Mouse (Mus musculus): ENCODE measurements around the gene Lrrc36. TPM values are rescaled to one million over a fixed set of nuclear protein-coding genes. Genes with fewer than 3 reads are reported as not detected.

Gene Lrrc36
- total and polyA plus RNA-seq, 3 experiments, result 0.06 TPM; not detected in 2

- no peak overlapping the region for H3K27ac ChIP-seq (ENCODE audit: control insufficient read depth, low read depth, low read length)
- no peak overlapping the region for H3K9ac ChIP-seq (ENCODE audit: control insufficient read depth, low read depth, low read length, poor library complexity, severe bottlenecking)
- H3K4me3 ChIP-seq (ENCODE audit: control insufficient read depth in 1 of 2, insufficient read depth in 1 of 2, low read depth in 2 of 2, low read length in 2 of 2), result no peak overlapping the region
- no peak for DNase-seq (ENCODE audit: low read depth, low spot score)
- H3K4me1 ChIP-seq (ENCODE audit: control insufficient read depth in 1 of 2, insufficient read depth in 2 of 2, low read length in 2 of 2), result peaks cover 0 to 3% of the 10 kb centered on the region in 2 experiments; a peak in 1 of 4 replicates
- TF ChIP-seq CHD1 (IDR thresholded peaks at IDR 0.05; ENCODE audit: low read depth, low read length) (no peak), E2F4 (IDR thresholded peaks at IDR 0.05; ENCODE audit: borderline replicate concordance, low read depth, low read length) (no peak), MYB (IDR thresholded peaks at IDR 0.05; ENCODE audit: low read depth, low read length) (no peak), UBTF (IDR thresholded peaks at IDR 0.05; ENCODE audit: borderline replicate concordance, insufficient read depth, low read depth, low read length) (no peak), KAT2A (conservative IDR thresholded peaks at IDR 0.05; ENCODE audit: low read depth, low read length) (no peak), NRF1 (IDR thresholded peaks at IDR 0.05; ENCODE audit: insufficient read depth, low read depth, low read length, poor library complexity, severe bottlenecking) (no peak), CHD2 (IDR thresholded peaks at IDR 0.05; ENCODE audit: low read length) (no peak), GABPA (IDR thresholded peaks at IDR 0.05; ENCODE audit: low read depth, low read length) (no peak), EP300 (IDR thresholded peaks at IDR 0.05; ENCODE audit: low read depth in 1 of 2, low read length in 2 of 2) (no peak), RCOR1 (IDR thresholded peaks at IDR 0.05; ENCODE audit: low read depth, low read length) (no peak), POLR2AphosphoS5 (IDR thresholded peaks at IDR 0.05; ENCODE audit: borderline replicate concordance, low read depth, low read length) (no peak)
- no peaks in the 10 kb centered on the region for H3K79me2 ChIP-seq (ENCODE audit: control insufficient read depth, insufficient read depth, low read length, poor library complexity)
- H3K36me3 ChIP-seq (ENCODE audit: control insufficient read depth in 1 of 2, insufficient read depth in 2 of 2, low read length in 2 of 2), result no peaks in the 10 kb centered on the region
- no peaks in the 10 kb centered on the region for H3K9me3 ChIP-seq (replicated peaks; ENCODE audit: insufficient read depth, low read length)
- no peaks in the 10 kb centered on the region; a peak in 1 of 4 replicates for H3K27me3 ChIP-seq (ENCODE audit: control insufficient read depth in 1 of 2, insufficient read depth in 2 of 2, low read length in 2 of 2)
These were observed 52.9 kb downstream of the Lrrc36 start for GRCm38 (mm10) chr8:105466246-105466645.

- no peak for TF ChIP-seq GATA1 (IDR thresholded peaks at IDR 0.05; ENCODE audit: low read depth, low read length)
- no peak for TF ChIP-seq POLR2A (IDR thresholded peaks at IDR 0.05; ENCODE audit: control insufficient read depth in 1 of 2, insufficient read depth in 1 of 2, low read depth in 1 of 2, low read length in 2 of 2, poor library complexity in 1 of 2)
- no peak for TF ChIP-seq USF2 (IDR thresholded peaks at IDR 0.05; ENCODE audit: borderline replicate concordance in 1 of 2, insufficient read depth in 1 of 2, low read depth in 1 of 2, low read length in 2 of 2)
- no peak for TF ChIP-seq ZKSCAN1 (IDR thresholded peaks at IDR 0.05; ENCODE audit: low read depth, low read length)
- no peak for TF ChIP-seq KAT2A (conservative IDR thresholded peaks at IDR 0.05; ENCODE audit: low read depth, low read length)
- no peak for TF ChIP-seq POLR2AphosphoS2 (IDR thresholded peaks at IDR 0.05; ENCODE audit: low read length)
- TF ChIP-seq EP300 (IDR thresholded peaks at IDR 0.05; ENCODE audit: low read depth in 1 of 2, low read length in 2 of 2), result no peak
- no peak for TF ChIP-seq CTCF (IDR thresholded peaks at IDR 0.05 in 2 of 3, conservative IDR thresholded peaks at IDR 0.05 in 1 of 3; ENCODE audit: control insufficient read depth in 1 of 3, insufficient read depth in 1 of 3, low read depth in 2 of 3, low read length in 3 of 3, poor library complexity in 1 of 3, severe bottlenecking in 1 of 3)
- TF ChIP-seq MYB (IDR thresholded peaks at IDR 0.05; ENCODE audit: low read depth, low read length), result no peak
- no peak for TF ChIP-seq MAX (IDR thresholded peaks at IDR 0.05; ENCODE audit: low read length)
- TF ChIP-seq ETS1 (IDR thresholded peaks at IDR 0.05; ENCODE audit: low read depth, low read length), result no peak
- no peak for TF ChIP-seq MAZ (IDR thresholded peaks at IDR 0.05; ENCODE audit: low read depth, low read length)
- no peak for TF ChIP-seq ZC3H11A (IDR thresholded peaks at IDR 0.05; ENCODE audit: low read depth, low read length)
- TF ChIP-seq POLR2AphosphoS5 (IDR thresholded peaks at IDR 0.05; ENCODE audit: borderline replicate concordance, low read depth, low read length), result no peak
- TF ChIP-seq RCOR1 (IDR thresholded peaks at IDR 0.05; ENCODE audit: low read depth, low read length), result no peak
- TF ChIP-seq JUND (IDR thresholded peaks at IDR 0.05; ENCODE audit: low read depth, low read length), result no peak
- no peak for TF ChIP-seq ZMIZ1 (IDR thresholded peaks at IDR 0.05; ENCODE audit: low read depth, low read length)
- TF ChIP-seq UBTF (IDR thresholded peaks at IDR 0.05; ENCODE audit: borderline replicate concordance, insufficient read depth, low read depth, low read length), result no peak
- no peak for TF ChIP-seq E2F4 (IDR thresholded peaks at IDR 0.05; ENCODE audit: borderline replicate concordance, low read depth, low read length)
- TF ChIP-seq USF1 (IDR thresholded peaks at IDR 0.05; ENCODE audit: low read depth, low read length), result no peak
- Histone ChIP-seq H3K27ac (ENCODE audit: control insufficient read depth, low read depth, low read length) (no peak overlapping the region), H3K9ac (ENCODE audit: control insufficient read depth, low read depth, low read length, poor library complexity, severe bottlenecking) (no peak overlapping the region), H3K79me2 (ENCODE audit: control insufficient read depth, insufficient read depth, low read length, poor library complexity) (no peaks in the 10 kb centered on the region), H3K27me3 (ENCODE audit: control insufficient read depth in 1 of 2, insufficient read depth in 2 of 2, low read length in 2 of 2) (no peaks in the 10 kb centered on the region; a peak in 1 of 4 replicates), H3K9me3 (replicated peaks; ENCODE audit: insufficient read depth, low read length) (no peaks in the 10 kb centered on the region), H3K36me3 (ENCODE audit: control insufficient read depth in 1 of 2, insufficient read depth in 2 of 2, low read length in 2 of 2) (no peaks in the 10 kb centered on the region), H3K4me1 (ENCODE audit: control insufficient read depth in 1 of 2, insufficient read depth in 2 of 2, low read length in 2 of 2) (peaks cover 0 to 3% of the 10 kb centered on the region in 2 experiments; a peak in 1 of 4 replicates), H3K4me3 (ENCODE audit: control insufficient read depth in 1 of 2, insufficient read depth in 1 of 2, low read depth in 2 of 2, low read length in 2 of 2) (no peak overlapping the region)
- no peak for DNase-seq (ENCODE audit: low read depth, low spot score)
These were observed 53.4 kb downstream of the Lrrc36 start for GRCm38 (mm10) chr8:105466700-105467291.
